Mouse (Mus musculus) cerebellum, adult 9-10 months (tissue): ENCODE results near the gene Klk1b8.
"Not testable (repeated sequence)": the region's sequence is repeated elsewhere in the genome, so short reads cannot be mapped to it uniquely, and the experiment has no call there.

Source experiments
- DNase-seq: peaks from one replicate; pipeline ENCODE4 v3.0.0; 2022

Klk1b8 gene

DNA sequence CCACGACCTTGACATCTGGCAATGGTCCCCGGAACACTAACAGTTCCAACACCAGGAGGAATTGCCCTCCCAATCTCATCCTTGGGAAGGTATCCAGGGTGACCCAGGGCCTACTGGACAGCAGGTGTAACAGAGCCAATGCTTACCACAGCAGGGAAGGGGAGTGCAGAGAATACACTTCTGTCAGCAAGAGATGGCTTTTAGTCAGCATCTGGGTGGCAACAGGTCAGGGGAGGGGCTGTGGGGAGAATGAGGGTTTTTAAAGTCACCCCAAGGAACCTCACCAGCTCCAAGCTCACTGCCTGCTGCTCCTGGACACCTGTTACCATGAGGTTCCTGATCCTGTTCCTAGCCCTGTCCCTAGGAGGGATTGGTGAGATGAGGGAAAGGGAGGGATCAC is at the start of gene Klk1b8:
Gene Klk1b8 (plus strand): TSS at position 301 of the 400 bp plus-strand sequence.
- DNase-seq: no peak

DNA sequence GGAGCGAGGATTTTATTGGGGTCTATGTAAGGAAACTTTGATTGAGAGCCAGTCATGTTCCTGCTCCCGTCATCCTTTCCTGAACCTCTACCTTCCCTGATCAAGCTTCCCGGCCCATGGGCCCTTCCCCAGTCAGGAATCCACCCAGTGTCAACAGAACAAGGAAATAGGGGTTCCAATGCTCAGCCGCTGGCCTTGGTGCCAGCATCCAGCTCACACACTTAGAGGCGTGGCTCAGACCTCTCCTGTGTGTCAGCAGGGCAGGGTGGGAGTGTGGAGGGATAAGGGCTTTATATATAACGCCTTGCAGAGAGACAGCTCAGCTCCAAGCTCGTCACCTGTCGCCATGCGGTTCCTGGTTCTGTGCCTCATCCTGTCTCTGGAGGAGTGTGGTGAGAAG is 35.6 kb upstream of the Klk1b8 start:
- DNase-seq: no peak

DNA sequence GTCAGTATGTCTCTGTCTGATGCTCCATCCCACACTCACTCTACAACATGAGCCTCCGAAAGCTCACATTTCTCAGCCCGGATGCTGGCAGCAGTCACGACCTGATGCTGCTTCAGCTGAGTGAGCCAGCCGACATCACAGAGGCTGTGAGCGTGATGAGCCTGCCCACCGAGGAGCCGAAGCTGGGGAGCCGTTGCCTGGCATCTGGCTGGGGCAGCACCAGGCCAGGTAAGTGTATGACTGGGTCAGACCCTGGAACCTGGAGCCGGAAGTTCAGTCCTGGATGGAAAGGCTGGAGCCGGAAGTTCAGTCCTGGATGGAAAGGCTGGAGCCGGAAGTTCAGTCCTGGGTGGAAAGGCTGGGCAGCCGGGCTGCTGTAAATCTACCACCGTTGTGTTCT is 32.0 kb upstream of the Klk1b8 start:
- DNase-seq: no peak

DNA sequence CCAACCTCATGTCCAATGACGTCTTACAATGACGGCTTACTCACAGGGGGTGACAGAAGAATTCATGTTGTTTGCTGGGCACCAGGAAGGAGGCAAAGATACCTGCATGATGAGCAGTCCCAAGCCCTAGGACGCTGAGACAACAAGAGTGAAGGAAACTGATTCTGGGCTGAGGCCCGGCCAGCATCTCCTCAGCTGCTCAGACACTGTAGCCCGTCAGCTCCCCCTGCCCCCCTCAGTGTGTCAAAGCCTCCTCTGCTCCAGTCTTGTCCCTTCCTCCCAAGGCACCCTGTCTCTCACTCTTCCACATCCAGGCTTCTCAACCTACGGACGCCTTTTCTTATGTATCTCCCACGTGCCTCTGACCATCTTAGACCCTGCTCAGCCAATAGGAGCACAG is 31.6 kb upstream of the Klk1b8 start:
- DNase-seq: no peak

DNA sequence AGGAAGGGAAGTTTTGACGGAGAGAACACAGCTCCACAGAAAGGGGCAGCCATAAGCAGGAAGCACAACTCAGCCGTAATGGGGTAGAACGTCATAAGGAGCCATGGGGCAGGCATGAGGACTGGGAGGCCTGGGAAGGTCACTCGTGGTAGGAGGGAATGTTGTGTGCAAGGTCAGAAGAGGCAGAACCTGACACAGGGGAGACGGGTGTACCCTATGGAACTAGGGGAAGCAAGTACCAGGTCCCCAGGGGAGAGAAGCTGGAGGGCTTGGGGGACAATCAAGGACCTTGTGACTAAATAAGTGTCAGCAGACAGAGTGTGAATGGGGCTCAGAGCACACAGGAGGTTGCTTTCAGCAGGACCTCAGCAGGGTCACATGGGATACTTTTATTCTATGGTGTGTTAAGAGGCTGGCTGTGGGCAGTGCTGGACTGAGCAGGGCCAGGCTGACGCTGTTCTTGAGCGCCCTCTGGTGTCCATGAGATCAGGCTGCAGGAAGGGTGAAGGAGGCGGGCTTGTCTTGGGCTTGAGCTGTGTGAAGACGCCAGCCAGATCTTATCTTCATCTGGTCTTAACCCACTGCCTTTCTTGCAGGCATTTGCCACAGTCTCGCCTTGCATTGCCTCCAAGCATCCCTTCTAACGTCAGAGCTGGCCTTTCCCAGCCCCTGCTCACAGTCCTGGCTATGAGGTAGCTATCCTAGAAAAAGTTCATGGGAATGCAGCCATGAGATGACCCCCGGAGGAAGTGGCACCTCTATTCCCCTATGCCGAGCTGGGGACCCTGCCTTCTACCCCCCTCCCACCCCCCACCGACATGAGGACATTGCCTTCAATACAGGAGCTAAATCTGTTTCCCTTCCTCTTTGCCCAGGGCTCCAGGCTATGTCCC is 30.7 kb upstream of the Klk1b8 start:
- peak; percentile 22 for DNase-seq

DNA sequence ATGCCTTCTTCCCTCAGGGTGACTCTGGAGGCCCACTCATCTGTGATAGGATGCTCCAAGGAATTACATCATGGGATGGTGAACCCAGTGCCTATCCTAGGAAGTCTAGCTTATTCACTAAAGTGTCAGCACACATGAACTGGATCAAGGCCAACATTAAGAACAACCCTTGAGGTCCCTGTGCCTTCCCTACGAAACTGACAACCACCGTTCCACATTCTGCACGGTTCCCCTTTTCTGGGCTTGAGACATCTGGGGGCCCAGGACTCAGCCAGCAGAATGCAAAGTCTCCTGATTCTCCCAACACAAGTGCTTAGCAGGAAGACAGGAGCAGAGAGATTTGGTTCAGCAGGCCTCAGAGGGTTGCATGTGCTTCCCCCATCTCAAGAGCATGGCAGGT is 29.9 kb upstream of the Klk1b8 start:
- no peak for DNase-seq

DNA sequence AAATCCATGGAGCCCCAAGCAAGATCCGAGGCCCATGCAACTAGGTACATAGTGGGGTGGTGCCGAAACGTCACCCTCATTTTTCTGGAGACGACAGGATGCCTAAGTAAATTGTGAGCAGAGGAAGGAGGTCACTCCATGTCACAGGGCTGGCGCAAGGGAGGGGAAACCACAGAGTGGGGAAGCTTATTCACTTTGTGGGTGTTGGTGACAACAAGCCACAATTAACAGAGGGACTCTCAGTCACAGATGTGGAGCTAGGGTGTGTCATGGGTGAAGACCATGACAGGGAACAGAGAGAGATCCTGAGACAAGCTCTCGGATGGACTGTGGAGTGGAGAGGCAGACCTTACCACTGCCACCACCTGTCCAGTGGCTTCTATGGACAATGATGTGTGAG is 29.4 kb upstream of the Klk1b8 start:
- no peak for DNase-seq

DNA sequence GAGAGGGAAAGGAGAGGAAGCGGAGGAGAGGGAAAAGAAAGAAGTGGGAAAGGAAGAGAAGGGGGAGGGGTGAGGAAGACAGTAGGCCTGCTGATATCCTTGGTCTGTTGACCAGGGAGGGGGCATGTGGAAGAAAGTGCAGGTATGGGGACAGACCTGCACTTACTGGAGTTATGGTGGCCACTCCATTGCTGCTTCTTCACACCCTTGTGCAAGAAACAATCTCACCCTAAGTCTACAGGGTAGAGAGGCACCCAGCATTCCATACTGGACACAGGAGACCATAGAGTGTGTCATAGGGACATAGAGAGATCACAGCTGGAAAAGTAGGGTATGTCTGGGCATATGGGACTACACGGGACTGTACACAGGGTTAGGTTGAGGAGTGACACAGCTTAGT is 28.5 kb upstream of the Klk1b8 start:
- DNase-seq: no peak

DNA sequence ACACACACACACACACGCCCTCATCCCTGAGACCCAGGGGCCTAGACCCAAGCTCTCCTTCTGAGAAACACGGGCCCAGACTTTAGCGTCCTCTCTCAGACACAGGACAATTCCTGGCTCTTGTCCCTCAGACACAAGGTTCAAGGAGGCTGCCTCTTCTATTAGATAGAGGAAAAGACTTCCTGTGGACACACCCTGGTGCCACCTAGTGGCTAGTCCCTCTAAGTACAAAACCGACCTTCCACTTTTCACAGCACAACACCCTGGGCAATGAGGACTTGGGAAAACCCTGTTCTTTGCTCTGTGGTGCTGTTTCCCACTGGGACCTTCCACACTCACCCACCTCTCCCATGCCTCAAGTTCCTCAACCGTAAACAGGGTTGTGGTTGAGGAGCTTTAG is 24.5 kb upstream of the Klk1b8 start:
- no peak for DNase-seq

DNA sequence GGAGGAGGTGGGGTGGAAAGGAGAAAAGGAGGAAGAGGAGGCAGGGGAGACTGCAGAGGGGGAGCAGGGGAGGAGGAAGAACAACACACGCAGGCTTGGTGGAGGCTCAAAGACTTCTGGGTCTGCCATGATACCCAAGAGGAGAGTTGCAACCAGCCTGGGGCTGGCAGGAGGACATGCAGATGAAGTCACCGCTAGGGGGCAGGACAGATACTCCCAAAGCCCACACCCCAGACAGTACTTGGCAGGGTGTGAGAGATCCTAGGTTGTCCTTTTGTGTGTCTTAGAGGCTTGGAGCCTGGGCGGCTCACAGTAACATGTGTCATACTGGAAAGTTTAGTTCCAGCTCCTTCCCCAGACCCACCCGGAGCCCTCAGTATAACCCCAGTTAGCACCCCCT is 21.9 kb upstream of the Klk1b8 start:
- no peak for DNase-seq

DNA sequence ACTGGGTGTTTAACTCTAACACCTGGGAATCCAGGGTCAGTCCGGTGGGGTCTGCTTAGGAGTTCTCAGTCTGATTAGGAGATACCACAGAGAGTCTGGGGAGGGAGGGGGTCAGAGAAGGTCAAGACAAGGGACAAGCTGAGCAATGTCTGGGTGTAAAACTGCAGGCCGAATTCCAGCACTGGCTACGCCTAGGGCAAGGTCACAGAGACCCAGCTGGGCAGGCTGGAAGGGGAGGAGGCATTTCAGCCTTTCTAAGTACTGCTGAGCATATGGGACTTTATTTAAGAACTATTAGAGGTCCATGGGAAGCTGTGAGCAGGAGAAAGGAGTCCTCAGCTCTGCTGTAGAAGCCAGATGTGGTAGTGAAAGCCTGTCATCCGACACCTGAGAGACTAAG is 18.1 kb upstream of the Klk1b8 start:
- DNase-seq: no peak

DNA sequence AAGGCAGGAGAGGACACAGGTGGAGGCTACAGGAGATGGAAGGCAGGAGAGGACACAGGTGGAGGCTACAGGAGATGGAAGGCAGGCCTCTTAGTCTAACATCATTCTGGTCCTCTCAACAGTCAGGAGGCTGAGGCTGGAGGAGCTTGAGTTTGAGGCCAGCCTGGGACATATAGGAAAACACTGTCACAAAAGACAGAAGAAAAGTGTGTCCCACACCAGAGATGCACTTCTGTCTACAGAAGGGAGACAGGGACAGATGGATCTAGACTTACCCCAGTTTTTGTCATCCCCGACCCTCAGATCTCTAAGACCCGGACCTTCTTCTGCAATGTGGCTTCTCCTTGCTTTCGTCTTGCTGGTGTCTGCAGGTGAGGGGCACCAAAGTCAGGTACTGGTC is 17.0 kb upstream of the Klk1b8 start, which contains the start of gene Klk15:
Gene Klk15 (plus strand): TSS at position 301 of the 400 bp plus-strand sequence.
- no peak for DNase-seq

DNA sequence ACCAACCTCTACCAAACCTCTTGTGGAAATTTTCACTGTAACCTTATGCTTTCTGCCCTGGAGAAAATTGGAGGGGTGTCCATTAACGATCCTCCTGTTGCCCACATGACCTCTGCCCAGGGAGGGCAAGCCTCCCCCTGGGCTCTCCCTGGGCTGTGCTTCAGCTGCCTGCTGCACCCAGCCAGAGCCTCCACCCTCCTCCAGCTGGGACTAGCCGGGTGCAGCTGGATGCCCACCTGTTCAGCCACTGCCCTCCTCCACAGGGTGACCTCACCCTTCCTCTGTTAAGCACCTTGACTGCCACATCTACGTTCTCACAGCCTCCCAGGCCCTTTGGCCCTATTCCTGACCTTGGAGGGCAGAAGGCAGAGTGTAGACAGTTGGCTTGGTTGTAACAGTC is 15.7 kb upstream of the Klk1b8 start:
- DNase-seq: no peak

DNA sequence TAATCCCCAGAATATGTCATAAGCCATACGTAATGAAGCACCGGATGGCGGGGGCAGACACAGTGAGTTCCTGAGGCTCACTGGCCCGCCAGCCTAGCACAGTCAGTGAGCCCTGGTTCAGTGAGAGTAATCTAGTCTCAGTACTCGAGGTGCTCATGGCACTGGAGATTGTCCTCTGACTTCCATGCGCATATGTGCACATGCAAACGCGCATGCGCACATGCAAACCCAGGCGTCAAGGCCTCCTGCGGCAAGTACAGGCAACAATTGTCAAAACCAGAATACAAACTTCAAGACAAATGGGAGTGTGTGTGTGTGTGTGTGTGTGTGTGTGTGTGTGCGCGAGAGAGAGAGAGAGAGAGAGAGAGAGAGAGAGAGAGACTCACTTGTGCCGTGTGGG is 13.9 kb upstream of the Klk1b8 start:
- no peak for DNase-seq

DNA sequence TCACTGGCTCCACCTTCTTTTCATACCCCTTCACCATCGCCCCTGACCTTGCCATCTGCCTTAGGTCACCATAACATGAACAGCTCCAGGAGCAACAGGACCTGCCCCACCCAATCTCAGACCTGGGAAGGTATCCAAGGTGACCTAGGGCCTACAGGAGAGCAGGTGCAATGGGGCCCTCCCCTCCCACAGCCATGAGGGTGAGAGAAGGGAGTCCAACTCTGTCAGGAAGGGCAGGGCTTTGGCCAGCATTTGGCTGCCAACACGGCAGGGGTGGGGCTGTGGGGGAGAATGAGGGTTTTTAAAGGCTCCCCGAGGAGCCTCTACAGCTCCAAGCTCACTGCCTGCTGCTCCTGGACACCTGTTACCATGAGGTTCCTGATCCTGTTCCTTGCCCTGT is 8.2 kb upstream of the Klk1b8 start:
- not testable (repeated sequence) for DNase-seq

DNA sequence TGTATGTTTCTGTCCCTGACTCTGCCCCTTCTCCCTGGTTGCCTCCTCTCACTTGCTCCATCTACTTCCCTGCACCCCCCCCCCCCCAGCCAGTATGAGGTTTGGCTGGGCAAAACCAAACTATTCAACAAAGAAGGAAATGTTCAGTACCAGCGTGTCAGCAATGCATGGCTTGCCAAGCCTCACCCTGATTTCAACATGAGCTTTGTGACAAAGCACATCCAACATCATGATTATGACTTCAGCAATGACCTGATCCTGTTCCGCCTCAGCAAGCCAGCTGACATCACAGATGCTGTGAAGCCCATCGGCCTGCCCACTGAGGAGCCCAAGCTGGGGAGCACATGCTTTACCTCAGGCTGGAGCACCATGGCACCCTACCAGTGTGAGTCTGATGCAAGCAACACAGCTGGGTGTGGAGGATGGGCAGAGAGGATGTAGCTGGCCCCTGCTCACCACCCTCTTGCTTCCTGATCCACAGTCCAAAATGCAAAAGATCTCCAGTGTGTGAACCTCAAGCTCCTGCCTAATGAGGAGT is 5.7 kb upstream of the Klk1b8 start:
- no peak for DNase-seq

DNA sequence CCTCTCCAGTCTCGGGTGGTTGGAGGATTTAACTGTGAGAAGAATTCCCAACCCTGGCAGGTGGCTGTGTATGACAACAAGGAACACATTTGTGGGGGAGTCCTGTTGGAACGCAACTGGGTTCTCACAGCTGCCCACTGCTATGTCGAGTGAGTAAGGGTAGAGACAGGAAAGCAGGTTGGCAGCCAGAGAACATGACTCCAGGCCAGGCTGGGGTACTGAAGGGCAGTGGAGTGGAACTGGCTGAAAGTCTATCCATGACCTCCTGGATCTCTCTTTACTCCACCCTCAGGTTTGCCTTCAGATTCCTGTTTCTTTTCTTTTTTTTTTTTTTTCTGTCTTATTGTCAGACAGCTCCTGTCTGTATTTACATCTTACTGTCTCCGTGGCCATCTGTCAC is 2.2 kb downstream of the Klk1b8 start:
- DNase-seq: no peak

DNA sequence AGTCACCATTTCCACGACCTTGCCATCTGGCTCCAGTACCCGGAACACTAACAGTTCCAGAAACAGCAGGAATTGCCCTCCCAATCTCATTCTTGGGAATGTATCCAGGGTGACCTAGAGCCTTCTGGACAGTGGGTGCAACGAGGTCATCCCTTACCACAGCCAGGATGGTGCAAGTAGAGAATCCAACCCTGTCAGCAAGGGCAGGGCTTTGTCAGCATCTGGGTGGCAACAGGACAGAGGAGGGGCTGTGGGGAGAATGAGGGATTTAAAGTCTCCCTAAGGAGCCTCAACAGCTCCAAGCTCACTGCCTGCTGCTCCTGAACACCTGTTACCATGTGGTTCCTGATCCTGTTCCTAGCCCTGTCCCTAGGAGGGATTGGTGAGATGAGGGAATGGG is 16.0 kb downstream of the Klk1b8 start, which contains the start of gene Klk1b1:
Gene Klk1b1 (plus strand): TSS at position 301 of the 400 bp plus-strand sequence.
- no peak for DNase-seq

DNA sequence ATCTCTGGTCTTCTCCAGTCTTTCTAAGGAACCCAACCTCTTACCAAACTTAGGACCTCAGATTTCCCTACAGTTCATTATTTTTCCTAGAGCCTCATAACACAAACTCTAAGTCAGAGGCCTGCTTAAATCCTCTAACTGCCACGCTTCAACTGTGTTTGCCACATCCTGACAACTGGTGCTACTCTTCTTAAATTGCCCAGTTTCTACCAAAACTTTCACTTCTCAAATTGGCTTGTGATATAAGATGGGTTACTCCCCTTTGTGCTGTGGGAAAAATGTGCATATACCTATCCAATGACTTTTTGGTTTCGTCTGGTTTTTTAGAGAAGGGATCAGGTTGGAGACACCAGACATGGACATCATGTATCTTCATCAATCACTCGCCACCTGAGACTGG is 16.6 kb downstream of the Klk1b8 start:
- no peak for DNase-seq

DNA sequence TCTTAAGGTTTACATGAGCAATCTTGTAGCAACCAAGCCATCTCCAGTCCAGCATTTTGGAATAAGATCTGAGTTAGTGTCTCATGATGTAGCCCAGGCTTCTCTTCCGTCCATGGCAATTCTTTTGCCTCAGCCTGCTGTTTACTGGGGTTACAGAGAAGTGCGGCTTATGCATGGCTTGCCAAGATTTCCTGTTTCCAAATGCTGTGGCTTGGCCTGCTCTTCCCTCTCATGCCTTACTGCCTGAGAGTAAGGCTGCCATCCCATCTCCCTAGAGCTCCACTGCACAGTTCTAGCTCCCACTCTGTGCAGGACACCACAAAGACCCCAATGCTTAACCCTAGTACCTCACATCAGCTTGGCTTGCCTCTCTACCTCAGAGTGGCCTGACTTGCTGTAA is 17.1 kb downstream of the Klk1b8 start:
- no peak for DNase-seq

DNA sequence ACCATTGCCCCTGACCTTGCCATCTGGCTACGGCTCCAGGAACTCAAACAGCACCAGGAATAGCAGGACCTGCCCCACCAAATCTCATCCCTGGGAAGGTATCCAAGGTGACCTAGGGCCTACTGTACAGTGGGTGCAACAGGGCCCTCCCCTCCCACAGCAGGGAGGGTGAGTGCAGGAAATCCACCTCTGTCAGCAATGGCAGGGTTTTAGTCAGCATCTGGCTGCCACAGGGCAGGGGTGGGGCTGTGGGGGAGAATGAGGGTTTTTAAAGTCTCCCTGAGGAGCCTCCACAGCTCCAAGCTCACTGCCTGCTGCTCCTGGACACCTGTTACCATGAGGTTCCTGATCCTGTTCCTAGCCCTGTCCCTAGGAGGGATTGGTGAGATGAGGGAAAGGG is 25.3 kb downstream of the Klk1b8 start, which contains the start of gene Klk1b9:
Gene Klk1b9 (plus strand): TSS at position 301 of the 400 bp plus-strand sequence.
- not testable (repeated sequence) for DNase-seq

DNA sequence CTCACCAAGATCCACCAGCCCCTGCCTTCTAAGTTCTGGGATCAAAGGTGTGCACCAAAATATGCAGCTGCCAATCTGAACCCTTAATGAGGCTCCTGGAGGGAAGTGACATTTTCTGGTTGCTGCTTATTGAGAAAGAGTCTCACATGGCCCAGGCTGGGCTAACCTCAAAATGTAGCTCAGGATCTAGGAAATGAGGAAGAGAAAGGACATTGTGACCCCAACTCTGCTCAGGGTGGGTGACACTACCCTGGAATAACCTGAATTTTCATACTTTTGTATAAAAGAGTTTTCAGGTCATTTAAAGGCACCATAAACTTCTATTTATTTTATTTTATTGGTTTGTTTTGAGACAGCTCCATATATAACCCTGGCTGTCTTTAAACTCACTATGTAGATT is 35.2 kb downstream of the Klk1b8 start:
- DNase-seq: no peak

DNA sequence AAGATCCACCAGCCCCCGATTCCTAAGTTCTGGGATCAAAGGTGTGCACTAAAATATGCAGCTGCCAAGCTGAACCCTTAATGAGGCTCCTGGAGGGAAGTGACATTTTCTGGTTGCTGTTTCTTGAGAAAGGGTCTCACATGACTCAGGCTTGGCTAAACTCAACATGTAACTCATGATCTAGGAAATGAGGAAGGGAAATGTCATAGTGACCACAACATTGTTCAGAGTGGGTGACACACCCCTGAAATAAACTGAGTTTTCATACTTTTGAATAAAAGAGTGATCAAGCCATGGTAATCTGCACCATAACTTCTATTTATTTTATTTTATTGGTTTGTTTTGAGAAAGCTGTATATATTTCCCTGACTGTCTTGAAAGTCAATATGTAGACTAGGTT is 44.4 kb downstream of the Klk1b8 start:
- not testable (repeated sequence) for DNase-seq

DNA sequence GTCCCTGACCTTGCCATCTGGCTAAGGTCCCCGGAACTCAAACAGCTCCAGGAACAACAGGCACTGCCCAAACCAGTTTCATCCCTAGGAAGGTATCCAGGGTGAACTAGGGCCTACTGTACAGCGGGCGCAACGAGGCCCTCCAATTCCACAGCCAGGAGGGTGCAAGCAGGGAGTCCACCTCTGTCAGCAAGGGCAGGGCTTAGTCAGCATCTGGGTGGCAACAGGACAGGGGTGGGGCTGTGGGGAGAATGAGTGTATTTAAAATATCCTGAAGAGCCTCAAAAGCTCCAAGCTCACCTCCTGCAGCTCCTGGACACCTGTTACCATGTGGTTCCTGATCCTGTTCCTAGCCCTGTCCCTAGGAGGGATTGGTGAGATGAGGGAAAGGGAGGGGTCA is 45.1 kb downstream of the Klk1b8 start, which contains the start of gene Klk1b11:
Gene Klk1b11 (plus strand): TSS at position 301 of the 400 bp plus-strand sequence.
- not testable (repeated sequence) for DNase-seq
